26 mouse cellular contexts compared by ENCODE assay signal in genomic region chr1:166295548-166295947, GRCm38 (mm10). TPM values are rescaled to one million over a fixed set of nuclear protein-coding genes. Genes with fewer than 3 reads are reported as not detected.
DNase-seq lines count a peak whose midpoint lies in the region; ATAC-seq and TF ChIP-seq lines count a peak whose summit lies in the region.
"Had no signal": no experiment of that assay in that cellular context is flagged by ENCODE, and none has a peak within 500 bp of the region (broad histone marks: within the 10 kb centered on the region; RNA-seq: fewer than 3 reads in every experiment).

No protein-coding gene starts in this region.

- peaks cover 23% of the 10 kb centered on the region for H3K27me3 ChIP-seq in kidney, embryonic 15.5 days
- H3K27me3 ChIP-seq in midbrain, embryonic 13.5 days: no peaks in the 10 kb centered on the region
- H3K27me3 ChIP-seq in midbrain, embryonic 14.5 days (ENCODE audit: control insufficient read depth, insufficient read depth, low read length): no peaks in the 10 kb centered on the region
- no peaks in the 10 kb centered on the region for H3K27me3 ChIP-seq in intestine, postnatal 0 days (replicated peaks; ENCODE audit: control insufficient read depth, insufficient read depth, low read length)
- H3K27me3 ChIP-seq in lung, postnatal 0 days (replicated peaks; ENCODE audit: insufficient read depth, low read length): no peaks in the 10 kb centered on the region
- H3K27me3 ChIP-seq: forebrain, embryonic 12.5 days; forebrain, embryonic 15.5 days; hindbrain, embryonic 13.5 days; Patski had no signal

- H3K4me2 ChIP-seq in kidney, embryonic 15.5 days: no peak overlapping the region
- H3K4me2 ChIP-seq in midbrain, embryonic 13.5 days (replicated peaks): no peak overlapping the region
- H3K4me2 ChIP-seq in midbrain, embryonic 14.5 days (ENCODE audit: low read length): no peak overlapping the region
- H3K4me2 ChIP-seq in intestine, postnatal 0 days (replicated peaks; ENCODE audit: low read depth): no peak overlapping the region
- no peak overlapping the region for H3K4me2 ChIP-seq in lung, postnatal 0 days (replicated peaks; ENCODE audit: low read depth, low read length)
- H3K4me2 ChIP-seq: embryonic facial prominence, embryonic 12.5 days; forebrain, embryonic 12.5 days; forebrain, embryonic 15.5 days; heart, embryonic 11.5 days; hindbrain, embryonic 13.5 days had no signal

- peak; percentile 40; the same call in 1 of the 2 replicates for ATAC-seq in kidney, embryonic 15.5 days (replicated peaks; ENCODE audit: low FRiP score)
- ATAC-seq in midbrain, embryonic 13.5 days: peak; percentile 53; the same call in 1 of the 2 replicates
- no peak for ATAC-seq in midbrain, embryonic 14.5 days (ENCODE audit: low FRiP score, low TSS enrichment)
- peak; percentile 45; the same call in 1 of the 2 replicates for ATAC-seq in intestine, postnatal 0 days
- no peak for ATAC-seq in lung, postnatal 0 days
- ATAC-seq: forebrain, embryonic 15.5 days; Patski had no signal

- no peak for TF ChIP-seq CTCF in intestine, postnatal 0 days (IDR thresholded peaks at IDR 0.05; ENCODE audit: low read depth)
- no peak for TF ChIP-seq CTCF in lung, postnatal 0 days (IDR thresholded peaks at IDR 0.05)

- no peak overlapping the region for H3K27ac ChIP-seq in kidney, embryonic 15.5 days
- no peak overlapping the region for H3K27ac ChIP-seq in midbrain, embryonic 13.5 days
- no peak overlapping the region for H3K27ac ChIP-seq in midbrain, embryonic 14.5 days (replicated peaks; ENCODE audit: low read depth, low read length)
- no peak overlapping the region for H3K27ac ChIP-seq in intestine, postnatal 0 days (ENCODE audit: low read depth, low read length)
- H3K27ac ChIP-seq in lung, postnatal 0 days (ENCODE audit: low read length): no peak overlapping the region
- H3K27ac ChIP-seq: embryonic facial prominence, embryonic 12.5 days; forebrain, embryonic 12.5 days; forebrain, embryonic 15.5 days; heart, adult 2 months; hindbrain, embryonic 13.5 days; hindbrain, postnatal 0 days had no signal

- DNase-seq in heart, adult 11 months: peak; percentile 88
- DNase-seq in heart, adult 9 months (ENCODE audit: low spot score in 2 of 2): no peak
- DNase-seq in kidney, adult 11 months: no peak
- DNase-seq in midbrain, embryonic 14.5 days: no peak
- no peak for DNase-seq in lung, postnatal 0 days (ENCODE audit: low spot score)
- DNase-seq: adrenal gland, postnatal 10 days; adrenal gland, postnatal 36 days; B cell, adult 2 months; cerebellum, adult 18-20 months; cerebellum, adult 9-10 months; gastrocnemius, postnatal 25 days; heart, adult 2 months had no signal

- no peak for TF ChIP-seq EP300 in lung, postnatal 0 days (IDR thresholded peaks at IDR 0.05)

- no peak overlapping the region for H3K4me3 ChIP-seq in kidney, embryonic 15.5 days (replicated peaks)
- H3K4me3 ChIP-seq in midbrain, embryonic 13.5 days (replicated peaks): no peak overlapping the region
- H3K4me3 ChIP-seq in midbrain, embryonic 14.5 days (replicated peaks; ENCODE audit: low read depth, low read length): no peak overlapping the region
- no peak overlapping the region for H3K4me3 ChIP-seq in intestine, postnatal 0 days (ENCODE audit: low read depth, low read length)
- H3K4me3 ChIP-seq in lung, postnatal 0 days (ENCODE audit: low read depth, low read length): no peak overlapping the region
- H3K4me3 ChIP-seq: embryonic facial prominence, embryonic 12.5 days; erythroblast, embryonic 14.5 days; forebrain, embryonic 12.5 days; forebrain, embryonic 15.5 days; heart, adult 2 months; hindbrain, embryonic 13.5 days had no signal

- no peaks in the 10 kb centered on the region for H3K9me3 ChIP-seq in kidney, embryonic 15.5 days (replicated peaks)
- H3K9me3 ChIP-seq in midbrain, embryonic 13.5 days: no peaks in the 10 kb centered on the region
- no peaks in the 10 kb centered on the region for H3K9me3 ChIP-seq in midbrain, embryonic 14.5 days (ENCODE audit: control insufficient read depth, low read length)
- H3K9me3 ChIP-seq in intestine, postnatal 0 days (ENCODE audit: control insufficient read depth): no peaks in the 10 kb centered on the region
- H3K9me3 ChIP-seq in lung, postnatal 0 days (ENCODE audit: low read length): no peaks in the 10 kb centered on the region
- H3K9me3 ChIP-seq: embryonic facial prominence, embryonic 12.5 days; forebrain, embryonic 12.5 days; forebrain, embryonic 15.5 days; G1E; hindbrain, embryonic 13.5 days had no signal

- 73% methylated on average over 7 of the region's 7 CpGs for WGBS in kidney, embryonic 15.5 days
- WGBS in midbrain, embryonic 13.5 days: 80% methylated on average over 7 of the region's 7 CpGs
- WGBS in midbrain, embryonic 14.5 days: 78% methylated on average over 7 of the region's 7 CpGs
- WGBS in intestine, postnatal 0 days: 62% methylated on average over 7 of the region's 7 CpGs
- WGBS in lung, postnatal 0 days: 54% methylated on average over 7 of the region's 7 CpGs

- H3K4me1 ChIP-seq in kidney, embryonic 15.5 days: peaks cover 8% of the 10 kb centered on the region; the same call in 1 of the 2 replicates
- H3K4me1 ChIP-seq in midbrain, embryonic 13.5 days (replicated peaks): peaks cover 3% of the 10 kb centered on the region; the same call in 1 of the 2 replicates
- no peaks in the 10 kb centered on the region for H3K4me1 ChIP-seq in midbrain, embryonic 14.5 days (ENCODE audit: control insufficient read depth, insufficient read depth, low read length)
- H3K4me1 ChIP-seq in intestine, postnatal 0 days (replicated peaks; ENCODE audit: control insufficient read depth, insufficient read depth, low read length): no peaks in the 10 kb centered on the region
- no peaks in the 10 kb centered on the region for H3K4me1 ChIP-seq in lung, postnatal 0 days (ENCODE audit: insufficient read depth, low read depth, low read length)
- H3K4me1 ChIP-seq: embryonic facial prominence, embryonic 12.5 days had no signal

- H3K36me3 ChIP-seq in kidney, embryonic 15.5 days: no peaks in the 10 kb centered on the region
- 0 out of 2 replicates have a peak, but pooled peaks cover 8% of the 10 kb centered on the region for H3K36me3 ChIP-seq in midbrain, embryonic 13.5 days
- no peaks in the 10 kb centered on the region for H3K36me3 ChIP-seq in midbrain, embryonic 14.5 days (ENCODE audit: control insufficient read depth, insufficient read depth, low read length)
- no peaks in the 10 kb centered on the region for H3K36me3 ChIP-seq in intestine, postnatal 0 days (ENCODE audit: control insufficient read depth, insufficient read depth)
- no peaks in the 10 kb centered on the region for H3K36me3 ChIP-seq in lung, postnatal 0 days (ENCODE audit: insufficient read depth, low read length)
- H3K36me3 ChIP-seq: embryonic facial prominence, embryonic 12.5 days; forebrain, embryonic 15.5 days; G1E; hindbrain, embryonic 13.5 days had no signal

- no peak overlapping the region for H3K9ac ChIP-seq in kidney, embryonic 15.5 days
- no peak overlapping the region for H3K9ac ChIP-seq in midbrain, embryonic 13.5 days (replicated peaks)
- no peak overlapping the region for H3K9ac ChIP-seq in midbrain, embryonic 14.5 days (replicated peaks; ENCODE audit: low read length)
- no peak overlapping the region for H3K9ac ChIP-seq in intestine, postnatal 0 days (ENCODE audit: low read depth, low read length)
- H3K9ac ChIP-seq in lung, postnatal 0 days (replicated peaks; ENCODE audit: low read depth): no peak overlapping the region
- H3K9ac ChIP-seq: embryonic facial prominence, embryonic 12.5 days; forebrain, embryonic 12.5 days; forebrain, embryonic 15.5 days; hindbrain, embryonic 13.5 days had no signal

RNA-seq across cellular contexts. Expression of gene Ildr2, which starts 41.6 kb away (rescaled TPM):
- 1.6 and 1.7 TPM in 2 replicates for polyA plus RNA-seq in kidney, embryonic 15.5 days (2015; fragmentation: Nextera tagmentation; extraction: Ambion mirVana)
- 5.3 and 6.5 TPM in 2 replicates for polyA plus RNA-seq in midbrain, embryonic 13.5 days (2015; fragmentation: Nextera tagmentation; extraction: Ambion mirVana)
- 3.7 and 4.1 TPM in 2 replicates for polyA plus RNA-seq in midbrain, embryonic 14.5 days (2014; fragmentation: Nextera tagmentation; extraction: Ambion mirVana)
- polyA plus RNA-seq in intestine, postnatal 0 days (2015; fragmentation: Nextera tagmentation; extraction: Ambion mirVana): 0.43 and 0.60 TPM in 2 replicates
- 0.79 and 1.1 TPM in 2 replicates for polyA plus RNA-seq in lung, postnatal 0 days (2015; fragmentation: Nextera tagmentation; extraction: Ambion mirVana)
- polyA plus RNA-seq: erythroblast, embryonic 14.5 days; G1E had no signal

RNA-seq across cellular contexts. Expression of gene Mael, which starts 57.0 kb away (rescaled TPM):
- polyA plus RNA-seq in kidney, embryonic 15.5 days (2015; fragmentation: Nextera tagmentation; extraction: Ambion mirVana): 0.19 TPM in 1 of 2 replicates, not detected in the other
- not detected in 2 replicates for polyA plus RNA-seq in midbrain, embryonic 13.5 days (2015; fragmentation: Nextera tagmentation; extraction: Ambion mirVana)
- not detected in 2 replicates for polyA plus RNA-seq in midbrain, embryonic 14.5 days (2014; fragmentation: Nextera tagmentation; extraction: Ambion mirVana)
- polyA plus RNA-seq in intestine, postnatal 0 days (2015; fragmentation: Nextera tagmentation; extraction: Ambion mirVana): not detected in 2 replicates
- not detected in 2 replicates for polyA plus RNA-seq in lung, postnatal 0 days (2015; fragmentation: Nextera tagmentation; extraction: Ambion mirVana)
- polyA plus RNA-seq: erythroblast, embryonic 14.5 days; forebrain, embryonic 12.5 days; forebrain, embryonic 15.5 days; G1E; heart, embryonic 14.5 days; heart, postnatal 0 days; hindbrain, embryonic 13.5 days; Patski had no signal

Comparison
In these comparisons a context has a peak if more than half of its experiments do, and no peak if none do; other contexts are left out.
1. ATAC-seq: peak in kidney, embryonic 15.5 days (single experiment), midbrain, embryonic 13.5 days (single experiment) and intestine, postnatal 0 days (single experiment); none in midbrain, embryonic 14.5 days (single experiment) and lung, postnatal 0 days (single experiment).